Mouse (Mus musculus): ENCODE measurements around the gene Kcnj15.

The Kcnj15 gene

DNA sequence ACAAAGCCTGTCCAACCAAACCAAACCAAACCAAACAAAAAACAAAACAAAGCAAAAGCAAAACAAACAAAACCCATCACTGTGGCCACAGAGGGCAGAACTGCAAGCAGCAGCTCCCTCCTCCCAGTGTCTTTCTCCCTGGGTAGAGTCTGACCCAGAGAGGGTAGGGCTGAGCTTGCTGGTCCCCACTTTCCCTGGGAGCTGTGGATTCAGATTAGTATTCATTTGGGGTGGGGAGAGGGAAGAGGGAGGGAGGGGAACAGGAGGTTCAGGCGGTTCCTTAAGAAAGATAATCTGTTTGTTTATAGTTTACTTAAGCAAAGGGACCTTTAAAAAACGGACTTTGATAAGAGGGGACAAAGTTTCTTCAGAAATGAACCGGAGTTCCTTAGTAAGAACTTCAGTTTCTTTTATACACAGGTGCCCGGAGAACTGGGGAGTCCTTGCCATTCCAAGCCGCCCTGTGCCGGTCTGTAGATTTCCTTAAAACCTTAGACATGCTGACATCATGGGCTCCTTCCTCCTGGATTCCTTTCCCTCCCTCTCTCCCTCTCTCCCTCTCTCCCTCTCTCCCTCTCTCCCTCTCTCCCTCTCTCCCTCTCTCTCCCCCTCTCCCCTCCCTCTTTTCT lies at the start of gene Kcnj15:
Kcnj15 (plus strand) TSS at position 293 of the 629 bp plus-strand sequence.
- DNase-seq (ENCODE audit: low read depth, low spot score) = no peak

DNA sequence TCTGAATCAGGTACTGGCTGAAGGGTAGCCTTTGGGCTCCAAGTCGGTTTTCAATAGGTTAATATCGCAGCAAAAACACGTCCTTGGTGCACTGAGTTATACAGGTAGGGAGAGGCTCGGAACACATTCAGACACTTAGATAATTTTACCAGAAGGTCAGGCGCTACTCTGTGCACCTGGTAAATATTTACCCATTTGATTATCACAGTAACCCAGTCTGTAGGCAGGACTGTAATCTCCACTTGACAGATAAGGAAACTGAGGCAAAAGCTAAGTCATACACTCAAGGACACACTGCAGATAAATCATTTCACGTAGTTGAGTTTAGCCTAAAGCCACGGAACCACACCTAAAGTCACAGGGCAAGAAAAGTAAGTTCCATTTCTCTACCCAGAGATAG lies 49.1 kb upstream of the Kcnj15 start:
- no peak for DNase-seq (ENCODE audit: low read depth, low spot score)

DNA sequence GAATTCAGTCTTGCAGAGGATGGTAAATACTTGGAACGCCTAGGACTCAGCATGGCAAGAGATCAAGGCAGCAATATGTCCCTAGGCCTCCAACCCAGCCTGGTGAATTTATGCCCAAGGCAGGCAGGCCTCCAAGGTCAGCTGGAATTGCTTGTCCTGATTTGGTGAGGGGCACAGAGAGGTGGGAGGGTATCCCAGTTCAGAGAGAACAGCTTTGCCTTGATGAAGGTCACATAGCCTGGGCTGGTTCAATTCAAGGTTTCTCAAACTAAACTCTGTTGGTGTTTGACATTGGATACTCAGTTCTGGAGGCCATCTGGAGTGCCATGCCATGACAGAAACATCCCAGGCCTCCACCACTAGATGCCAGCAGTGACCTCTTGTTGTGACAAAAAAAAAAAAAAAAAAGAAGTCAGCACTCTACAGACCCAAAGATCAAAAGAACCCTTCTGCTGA lies 48.3 kb upstream of the Kcnj15 start:
- DNase-seq (ENCODE audit: low read depth, low spot score) = no peak

DNA sequence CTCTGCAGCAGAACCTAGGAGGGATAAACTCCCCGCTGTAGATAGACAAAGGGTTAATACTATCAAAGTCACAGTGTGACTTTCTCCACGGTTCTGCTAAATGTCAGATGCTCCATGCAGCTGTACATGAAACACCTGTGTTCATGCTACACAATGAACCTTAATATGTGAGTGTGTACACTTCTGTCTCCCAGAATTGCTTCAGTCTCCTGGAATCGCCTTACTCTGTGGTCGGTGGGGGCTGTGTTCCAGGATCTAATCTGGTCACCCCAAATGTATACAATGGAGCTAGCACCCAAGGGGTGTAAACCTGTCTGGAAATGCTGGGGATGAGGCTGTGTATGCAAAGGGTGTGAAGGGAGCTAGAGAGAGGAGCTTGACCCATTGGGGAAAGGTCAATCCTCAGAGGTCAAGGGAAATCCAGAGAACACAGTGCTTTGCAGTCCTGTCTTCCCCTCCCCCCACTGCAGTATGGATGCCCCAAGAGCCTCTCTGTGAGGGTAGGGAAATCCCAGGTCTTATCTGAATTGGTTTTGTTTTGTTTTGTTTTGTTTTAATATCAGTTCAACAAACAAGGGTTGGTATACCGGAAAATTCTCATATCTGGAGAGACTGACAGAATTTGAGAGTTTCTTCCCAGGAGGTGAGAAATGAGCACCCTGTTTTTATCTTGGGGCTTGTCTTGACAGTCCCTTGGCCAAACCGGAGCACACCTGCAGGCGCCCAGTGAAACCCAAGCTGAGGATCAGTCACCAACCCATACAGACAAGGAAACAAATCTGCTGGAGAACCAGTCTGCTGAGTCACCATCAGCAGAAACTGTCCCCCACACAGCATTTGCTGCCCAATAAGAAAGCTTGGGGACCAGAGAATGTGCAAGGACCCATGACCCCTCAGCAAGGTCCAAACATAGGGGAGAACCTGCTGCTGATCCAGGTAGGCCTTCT lies 42.8 kb upstream of the Kcnj15 start:
- DNase-seq (ENCODE audit: low read depth, low spot score) = no peak

DNA sequence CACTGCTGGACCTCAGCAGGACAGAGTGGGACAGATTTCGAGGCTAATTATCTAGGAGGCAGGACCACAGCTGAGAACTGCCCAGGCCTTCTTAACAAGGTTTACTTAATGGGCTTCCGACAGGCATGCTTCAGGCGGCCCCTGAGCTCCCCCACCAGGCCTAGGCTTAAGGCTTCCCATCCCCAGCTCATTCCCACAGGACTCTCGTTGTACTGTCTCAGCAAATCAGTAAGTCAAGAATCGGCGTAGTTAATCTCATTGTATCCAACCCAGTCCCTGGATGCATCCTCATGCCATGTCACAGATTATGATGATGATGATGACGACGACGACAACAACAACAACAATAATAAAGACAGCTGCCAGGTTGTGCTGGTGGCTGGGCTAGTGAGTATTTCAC lies 41.6 kb upstream of the Kcnj15 start:
- no peak for DNase-seq (ENCODE audit: low read depth, low spot score)

DNA sequence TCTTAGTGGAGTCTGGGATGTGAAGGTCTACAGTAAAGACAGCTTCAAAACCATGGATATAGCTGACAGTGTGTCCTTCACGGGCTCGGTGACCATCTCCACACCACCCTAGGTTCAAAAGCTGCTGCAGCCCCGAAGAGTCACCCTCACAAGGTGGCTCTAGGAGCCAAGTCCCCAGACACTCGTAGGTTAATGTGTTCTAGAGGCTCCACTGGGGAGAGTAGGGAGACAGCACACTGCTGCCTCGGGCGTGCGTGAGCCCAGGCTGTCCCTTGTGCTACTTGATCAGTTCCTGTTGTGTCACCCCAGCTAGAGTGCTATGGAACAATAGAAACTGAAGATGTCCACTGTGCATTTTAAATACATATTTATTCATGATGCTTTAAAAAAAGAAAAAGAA lies 41.0 kb upstream of the Kcnj15 start:
- no peak for DNase-seq (ENCODE audit: low read depth, low spot score)

DNA sequence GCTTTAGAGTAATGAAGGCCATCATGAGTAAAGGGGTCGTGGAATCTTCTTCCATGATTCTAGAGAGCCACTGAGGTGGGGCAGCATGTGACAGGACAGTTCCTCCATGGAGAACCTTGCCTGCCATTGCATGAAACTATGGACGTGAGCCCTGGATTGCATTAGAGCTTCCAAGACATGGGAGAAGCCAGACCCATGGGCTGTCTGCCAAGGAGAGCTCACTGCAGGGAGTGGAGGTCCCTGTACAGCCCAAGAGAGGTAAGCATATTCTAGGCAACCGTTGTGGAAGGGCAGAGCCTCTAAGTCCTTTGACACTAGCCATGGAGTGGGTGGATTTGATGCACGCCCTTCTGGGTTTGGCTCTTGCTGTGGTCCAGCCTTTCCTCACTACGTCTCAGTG lies 40.5 kb upstream of the Kcnj15 start:
- DNase-seq (ENCODE audit: low read depth, low spot score) = no peak

DNA sequence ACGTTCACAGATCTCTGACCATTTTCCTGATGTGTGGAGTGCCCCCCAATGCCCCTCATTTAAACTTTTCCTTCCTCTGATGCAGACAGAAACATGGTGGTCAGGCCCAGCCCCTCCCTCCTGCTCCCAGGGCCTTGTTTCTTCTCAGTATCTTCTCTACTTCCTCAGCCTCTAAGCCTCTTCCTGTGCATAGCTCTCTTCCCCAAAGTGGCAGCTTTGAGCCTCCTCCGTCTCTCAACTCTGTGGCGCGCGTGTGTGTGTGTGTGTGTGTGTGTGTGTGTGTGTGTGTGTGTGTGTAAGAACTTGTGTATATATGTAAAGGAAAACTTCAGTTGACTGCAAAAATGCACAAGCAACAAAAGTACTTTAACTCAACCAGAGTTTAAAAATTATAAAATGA lies 38.6 kb upstream of the Kcnj15 start:
- DNase-seq (ENCODE audit: low read depth, low spot score) = no peak

DNA sequence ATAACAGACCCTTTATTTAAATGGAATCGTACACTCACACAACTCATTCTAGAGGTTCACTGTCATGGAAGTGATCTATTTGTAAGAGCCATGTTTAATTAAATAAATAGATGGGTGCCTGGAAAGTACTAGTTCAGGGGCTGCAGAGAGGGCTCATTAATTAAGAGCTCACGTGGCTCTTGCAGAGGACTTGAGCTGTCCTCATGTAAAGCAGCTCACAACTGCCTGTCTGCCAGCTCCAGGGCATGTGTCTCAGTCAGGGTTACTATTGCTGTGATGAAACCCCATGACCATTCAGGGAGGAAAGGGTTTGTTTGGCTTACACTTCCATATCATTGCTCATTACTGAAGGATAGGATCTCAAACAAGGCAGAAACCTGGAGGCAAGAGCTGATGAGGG lies 37.9 kb upstream of the Kcnj15 start:
- no peak for DNase-seq (ENCODE audit: low read depth, low spot score)

DNA sequence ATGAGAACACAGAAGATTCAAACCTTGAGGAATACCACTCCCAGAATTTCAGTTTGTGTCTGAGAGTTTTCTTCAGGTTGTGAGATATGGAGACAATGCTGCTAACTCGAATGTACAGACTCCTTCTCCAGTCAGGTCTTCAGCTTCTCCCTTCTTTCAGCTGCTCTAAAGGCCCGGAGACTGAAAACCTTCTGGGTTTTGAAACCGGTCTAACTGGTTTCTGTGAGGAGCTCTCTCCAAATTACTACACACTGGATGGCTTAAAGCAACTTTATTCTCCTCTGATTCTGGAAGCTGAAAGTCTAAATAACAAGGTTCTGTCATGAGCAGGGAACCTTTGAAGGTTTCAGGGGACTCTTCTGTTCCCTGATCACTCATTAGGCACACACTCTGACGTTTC lies 36.3 kb upstream of the Kcnj15 start:
- no peak for DNase-seq (ENCODE audit: low read depth, low spot score)

DNA sequence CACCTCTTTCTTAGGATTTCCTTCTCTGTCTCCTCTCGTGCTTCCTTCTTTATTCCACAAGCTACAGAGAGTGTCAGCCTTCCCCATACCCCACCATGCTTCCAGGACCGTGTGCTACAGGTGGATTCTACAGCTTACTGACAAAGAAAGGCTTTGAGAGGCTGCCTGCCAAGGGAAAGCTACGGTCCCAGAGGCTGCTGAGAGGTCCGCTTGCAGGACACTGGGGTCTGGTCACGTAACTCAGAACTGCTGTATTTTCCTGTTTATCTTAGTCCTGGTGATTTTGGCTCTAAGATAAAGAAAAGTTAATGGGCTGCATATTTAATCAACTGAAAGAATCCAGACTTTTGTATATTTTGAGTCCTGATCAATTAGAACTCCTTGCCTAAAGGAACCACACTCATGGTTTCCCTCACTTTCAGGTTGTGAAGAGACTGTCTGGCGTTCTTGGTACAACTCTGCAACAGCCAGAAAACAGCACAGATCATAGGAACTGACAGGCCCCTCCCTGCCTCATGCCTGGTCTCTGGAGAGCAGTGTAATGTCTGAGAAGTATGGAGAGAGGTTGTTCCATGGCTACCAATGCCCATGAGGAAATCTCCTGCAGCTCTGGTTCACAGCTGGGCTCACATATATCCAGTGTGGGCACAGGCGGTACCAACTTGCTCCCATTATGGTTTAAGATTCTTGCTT lies 35.2 kb upstream of the Kcnj15 start:
- DNase-seq (ENCODE audit: low read depth, low spot score) = no peak

DNA sequence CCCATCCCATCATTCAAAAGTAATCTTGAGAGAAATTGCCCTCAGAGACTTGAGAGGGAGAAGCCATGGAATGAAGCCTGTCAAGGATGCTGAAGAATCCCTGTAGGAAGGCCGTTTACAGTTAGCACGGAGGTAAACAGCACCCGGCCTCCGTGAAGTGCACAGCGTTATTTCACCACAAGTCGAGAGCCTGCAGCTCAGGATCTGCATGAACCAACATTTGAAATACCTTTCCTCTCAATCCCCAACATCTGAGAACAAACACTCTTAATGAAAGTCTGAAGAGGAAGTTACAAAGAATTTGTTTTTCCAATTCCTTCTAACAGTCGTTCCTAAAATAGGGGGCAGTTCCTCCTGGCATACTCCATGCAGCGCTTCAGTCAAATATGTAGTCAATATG lies 33.9 kb upstream of the Kcnj15 start:
- no peak for DNase-seq (ENCODE audit: low read depth, low spot score)

DNA sequence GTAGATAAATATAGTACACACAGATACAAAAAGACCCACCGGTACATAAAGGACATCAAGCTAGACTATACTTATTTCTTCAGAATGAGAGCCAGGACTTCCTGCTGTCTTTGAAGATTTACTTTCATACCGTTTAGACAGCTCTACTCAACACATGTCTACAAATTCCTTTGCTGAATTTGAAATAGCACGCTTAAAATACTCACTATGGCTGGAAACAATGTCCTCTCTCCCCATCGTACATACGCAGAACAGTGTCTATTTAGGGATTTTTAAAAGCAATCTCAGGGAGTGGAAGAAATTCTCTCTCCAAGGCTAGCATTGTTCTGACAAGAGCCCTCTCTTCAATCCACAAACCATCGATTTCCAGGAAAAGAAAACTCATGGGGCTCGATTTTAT lies 32.1 kb upstream of the Kcnj15 start:
- DNase-seq (ENCODE audit: low read depth, low spot score) = no peak

DNA sequence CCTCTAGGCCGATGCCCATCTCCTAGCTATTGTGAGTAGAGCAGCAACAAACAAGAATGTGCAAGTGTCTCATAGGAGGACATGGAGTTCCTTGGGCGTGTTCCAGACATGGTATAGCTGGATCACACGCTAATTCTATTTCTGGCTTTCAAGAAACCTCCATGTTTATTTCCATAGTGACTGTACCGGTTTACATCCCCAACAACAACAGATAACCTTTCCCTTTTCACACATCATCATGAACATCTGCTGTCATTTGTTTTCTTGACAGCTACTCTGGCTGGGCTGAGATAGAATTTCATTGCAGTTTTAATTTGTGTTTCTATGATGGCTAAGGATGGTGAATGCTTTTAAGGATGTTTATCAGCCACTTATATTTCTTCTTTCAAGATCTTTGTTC lies 25.6 kb upstream of the Kcnj15 start:
- DNase-seq (ENCODE audit: low read depth, low spot score) = no peak

DNA sequence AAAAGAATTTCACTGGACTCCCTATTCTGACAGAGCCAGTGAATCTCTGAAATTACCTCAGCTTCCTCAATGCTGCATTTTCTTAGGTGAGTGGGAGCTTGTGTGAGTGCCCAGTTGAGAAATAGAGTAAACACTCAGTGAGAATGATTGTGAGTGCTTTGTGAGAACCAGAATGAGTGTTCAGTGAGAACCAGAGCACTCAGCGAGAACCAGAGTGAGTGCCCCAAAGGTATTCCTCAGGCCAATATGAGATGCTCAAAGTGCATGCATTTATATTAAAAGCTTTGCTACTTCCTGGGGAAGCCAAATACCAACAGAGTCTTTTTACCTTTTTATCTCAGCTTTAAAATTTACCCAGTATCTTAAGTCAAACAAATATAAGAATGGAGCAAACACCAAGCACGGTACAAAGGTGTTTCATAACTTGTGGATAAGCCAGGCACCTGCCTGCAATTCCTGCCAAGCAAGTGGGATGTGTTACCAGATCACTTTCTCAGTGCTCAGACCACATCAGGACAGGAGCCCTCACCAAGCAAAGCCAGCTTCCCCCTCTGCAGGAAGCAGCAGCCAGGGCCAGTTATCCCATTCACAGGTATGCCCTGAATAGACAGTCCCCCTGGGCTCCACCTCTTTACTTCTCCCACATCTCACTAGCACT lies 22.3 kb upstream of the Kcnj15 start:
- DNase-seq (ENCODE audit: low read depth, low spot score) = no peak

DNA sequence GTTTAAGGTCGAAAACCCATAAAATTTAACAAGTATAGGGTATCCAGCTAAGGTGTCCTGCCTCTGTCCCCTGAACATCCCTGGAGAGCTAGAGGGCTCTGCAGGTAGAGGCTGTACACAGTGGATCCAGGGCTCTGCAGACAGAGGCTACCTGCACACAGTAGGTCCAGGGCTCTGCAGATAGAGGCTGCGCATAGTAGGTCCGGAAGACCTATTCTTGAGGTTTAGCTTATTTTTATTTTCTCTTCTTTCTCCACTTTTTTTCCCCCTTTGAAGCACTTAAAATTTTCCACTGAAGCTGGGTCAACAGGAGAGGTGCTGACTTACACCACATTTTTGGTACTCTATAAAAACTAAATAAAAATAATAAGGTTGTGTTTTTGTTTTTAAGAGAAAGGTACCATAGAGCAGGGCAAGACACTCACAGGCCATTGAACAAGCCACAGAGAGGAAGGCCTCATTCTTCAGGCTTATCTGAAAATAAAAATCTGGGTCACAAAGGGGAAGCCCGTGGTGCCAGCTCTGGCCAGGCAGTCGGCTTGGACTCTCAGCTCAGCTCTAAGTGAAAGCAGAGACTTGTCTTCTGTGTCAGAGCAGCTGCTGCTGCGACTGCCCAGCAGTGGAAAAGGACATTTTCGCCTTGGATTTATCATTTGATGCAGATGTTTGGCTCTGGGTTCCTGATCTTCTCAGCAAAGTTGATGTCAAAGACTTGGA lies 18.0 kb upstream of the Kcnj15 start:
- DNase-seq (ENCODE audit: low read depth, low spot score) = no peak

DNA sequence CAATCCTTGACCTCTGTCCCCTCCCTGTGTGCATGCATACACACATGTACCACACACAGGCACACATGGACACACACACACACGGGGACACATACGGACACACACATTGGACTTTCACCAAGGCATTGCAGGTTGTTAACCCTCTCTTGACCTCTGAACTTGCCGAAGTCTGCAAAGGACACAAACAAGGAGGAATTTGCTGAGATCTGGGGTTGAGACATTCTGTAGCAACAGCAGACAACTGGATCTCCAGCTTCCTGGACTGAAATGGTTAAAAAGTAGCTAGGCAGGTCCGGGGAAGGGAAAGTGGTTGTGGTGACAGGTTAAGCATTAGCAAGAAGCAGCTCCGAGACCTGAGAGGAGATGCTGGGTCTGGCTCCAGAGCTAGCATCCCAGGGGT lies 16.7 kb upstream of the Kcnj15 start:
- no peak for DNase-seq (ENCODE audit: low read depth, low spot score)

DNA sequence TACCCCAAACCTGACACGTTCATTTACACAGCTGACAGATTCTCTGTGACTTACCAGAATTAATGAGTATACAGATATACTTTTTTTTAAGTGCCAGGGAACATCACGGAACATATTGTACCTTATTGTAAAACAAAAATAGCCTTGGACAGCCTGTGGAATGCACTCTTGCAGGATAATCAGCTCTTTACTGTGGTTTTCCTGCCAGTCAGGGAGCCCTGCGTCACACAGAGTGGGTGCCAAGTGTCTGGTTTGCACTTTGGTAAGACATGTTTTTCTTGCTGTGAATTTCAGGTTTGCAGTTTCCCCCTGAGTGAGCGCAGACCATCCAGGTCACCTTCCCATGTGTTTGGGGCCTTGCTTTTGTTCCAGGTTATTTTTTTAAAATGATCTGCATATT lies 15.8 kb upstream of the Kcnj15 start:
- no peak for DNase-seq (ENCODE audit: low read depth, low spot score)

DNA sequence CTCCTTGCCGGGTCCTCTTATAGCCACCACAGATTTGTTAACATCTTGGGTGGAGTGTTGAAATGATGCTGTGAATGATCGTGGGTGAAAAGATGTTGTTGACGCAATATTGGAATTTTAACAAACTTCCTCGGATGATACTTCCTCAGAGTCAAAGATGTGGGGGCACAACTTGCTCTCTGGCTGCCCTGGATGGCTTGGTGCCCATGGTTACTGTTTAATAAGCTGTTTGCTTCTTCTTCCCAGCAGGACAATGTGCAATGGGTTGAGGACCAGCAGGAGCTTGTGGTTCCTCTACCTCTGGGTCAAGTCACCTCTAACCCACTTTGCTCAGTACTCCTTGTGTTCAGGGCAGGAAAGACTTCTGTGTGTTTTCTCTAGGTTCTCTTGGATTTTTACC lies 15.2 kb upstream of the Kcnj15 start:
- no peak for DNase-seq (ENCODE audit: low read depth, low spot score)

DNA sequence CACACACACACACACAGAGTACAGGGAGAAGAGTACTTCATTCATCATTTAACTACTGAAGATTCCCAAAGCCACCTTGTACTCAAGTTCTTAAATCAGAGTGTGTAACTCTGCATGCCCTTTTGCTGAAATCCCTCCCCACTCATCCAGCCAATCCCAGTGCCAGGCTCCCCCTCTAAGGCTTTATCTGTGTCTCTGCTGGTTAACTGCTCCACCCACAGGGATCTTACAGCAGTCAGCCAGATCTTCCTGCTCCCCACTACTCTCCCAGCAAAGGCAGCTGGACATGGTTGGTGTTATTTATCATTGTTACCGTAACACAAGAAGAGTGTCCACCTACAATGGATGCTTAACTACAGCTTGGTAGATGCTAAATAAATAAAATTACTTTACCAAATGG lies 14.0 kb upstream of the Kcnj15 start:
- no peak for DNase-seq (ENCODE audit: low read depth, low spot score)

DNA sequence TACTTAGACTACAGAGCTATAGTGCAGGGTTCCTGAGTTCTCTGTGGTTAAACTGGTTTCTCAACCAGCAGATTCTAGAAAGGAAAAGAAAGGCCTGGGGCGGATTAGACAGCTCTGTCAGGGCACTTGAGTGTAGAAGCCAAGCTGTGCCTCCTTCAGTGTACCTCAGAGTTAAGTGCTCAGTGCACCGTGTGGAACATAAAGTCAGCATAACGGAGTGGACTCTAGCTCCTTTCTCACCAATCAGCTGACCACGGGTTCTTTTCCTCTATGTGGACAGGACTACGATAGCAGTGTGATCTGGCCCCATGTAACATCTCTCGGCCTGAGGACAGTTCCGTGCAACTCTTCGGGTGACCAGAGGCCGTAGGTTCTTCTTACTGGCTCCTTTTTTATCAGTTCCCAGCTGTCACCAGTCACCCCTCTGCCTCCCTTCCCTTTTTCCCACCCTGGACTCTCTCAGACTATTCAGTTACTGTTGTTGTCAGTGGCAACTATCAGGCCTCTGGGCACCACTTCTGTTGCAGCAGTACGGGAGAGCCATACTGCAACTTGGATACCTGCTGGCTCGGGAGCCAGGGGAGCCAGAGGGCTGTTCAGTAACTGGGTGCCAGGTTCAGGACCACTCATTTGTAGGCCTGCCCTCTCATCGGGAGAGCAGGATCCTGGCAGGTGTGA lies 12.6 kb upstream of the Kcnj15 start:
- no peak for DNase-seq (ENCODE audit: low read depth, low spot score)

All from ZHBTc4 (cell line).